Mouse (Mus musculus) C2C12 (cell line): ENCODE measurements around the gene Gm20696.

ENCODE experiments used
- CEBPB ChIP-seq: IDR thresholded peaks from one replicate; pipeline ENCODE4 v1.6.1; 2011; ENCODE audit warnings: low read depth, mild to moderate bottlenecking, control low read depth, moderate library complexity
- CTCF ChIP-seq: IDR thresholded peaks from one replicate; pipeline ENCODE4 v1.5.1; 2011; ENCODE audit not compliant: control insufficient read depth, insufficient read depth, insufficient read length
- MAX ChIP-seq: IDR thresholded peaks from one replicate; pipeline ENCODE4 v1.6.1; 2011; ENCODE audit warnings: mild to moderate bottlenecking, control low read depth

DNA sequence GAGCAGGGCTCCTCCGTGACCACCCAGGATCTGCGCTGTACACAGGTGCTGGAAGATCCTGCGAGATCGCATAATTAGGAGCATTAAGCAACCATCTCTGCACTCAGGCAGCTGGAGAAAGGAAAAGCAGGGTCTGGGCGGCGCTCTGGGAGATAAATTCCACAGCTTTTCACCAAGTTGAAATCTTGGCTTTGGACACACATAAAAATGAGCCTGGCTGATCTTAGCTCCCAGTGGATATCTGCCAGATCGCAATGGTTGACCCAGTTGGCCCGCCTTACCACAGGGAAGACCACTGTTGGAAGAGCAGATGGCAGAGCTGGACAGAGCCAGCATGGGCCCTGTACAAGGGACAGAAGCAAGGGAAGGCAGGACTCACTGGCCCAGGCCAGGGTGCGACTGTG is 157.4 kb downstream of the Gm20696 start:
- TF ChIP-seq CTCF (no peak), CEBPB (no peak), MAX (no peak)
